Mouse (Mus musculus): ENCODE results near the gene Prrg4. TPM values are rescaled to one million over a fixed set of nuclear protein-coding genes. Genes with fewer than 3 reads are reported as not detected.

Gene Prrg4
- total RNA-seq (2012; rRNA removed), result not detected in 2 replicates
- polyA plus RNA-seq (2012; ENCODE audit: insufficient read depth in 1 of 2, insufficient read length in 2 of 2, low read depth in 1 of 2, low replicate concordance in 2 of 2, missing spikeins in 1 of 2), result not detected

GRCm38 (mm10) chr2:104849276-104849990 lies at the start of gene Prrg4:
Gene Prrg4 (minus strand): TSS chr2:104849876.
- H3K4me1 ChIP-seq (ENCODE audit: control insufficient read depth in 1 of 2, insufficient read depth in 2 of 2, low read length in 2 of 2), result no peaks in the 10 kb centered on the region
- no peak within 1 kb of the TSS for H3K4me3 ChIP-seq (ENCODE audit: control insufficient read depth in 1 of 2, insufficient read depth in 1 of 2, low read depth in 2 of 2, low read length in 2 of 2)
- H3K9ac ChIP-seq (ENCODE audit: control insufficient read depth, low read depth, low read length, poor library complexity, severe bottlenecking), result no peak within 1 kb of the TSS
- no peaks in the 10 kb centered on the region for H3K9me3 ChIP-seq (replicated peaks; ENCODE audit: insufficient read depth, low read length)
- TF ChIP-seq POLR2AphosphoS5 (IDR thresholded peaks at IDR 0.05; ENCODE audit: borderline replicate concordance, low read depth, low read length) (no peak), BHLHE40 (IDR thresholded peaks at IDR 0.05; ENCODE audit: borderline replicate concordance, low read depth, low read length) (no peak), TCF12 (IDR thresholded peaks at IDR 0.05; ENCODE audit: low read depth, low read length) (no peak), USF2 (IDR thresholded peaks at IDR 0.05; ENCODE audit: borderline replicate concordance in 1 of 2, insufficient read depth in 1 of 2, low read depth in 1 of 2, low read length in 2 of 2) (no peak), ZMIZ1 (IDR thresholded peaks at IDR 0.05; ENCODE audit: low read depth, low read length) (no peak), GATA1 (IDR thresholded peaks at IDR 0.05; ENCODE audit: low read depth, low read length) (no peak), GABPA (IDR thresholded peaks at IDR 0.05; ENCODE audit: low read depth, low read length) (no peak), MAX (IDR thresholded peaks at IDR 0.05; ENCODE audit: low read length) (no peak), JUND (IDR thresholded peaks at IDR 0.05; ENCODE audit: low read depth, low read length) (no peak), RCOR1 (IDR thresholded peaks at IDR 0.05; ENCODE audit: low read depth, low read length) (no peak), ZNF384 (IDR thresholded peaks at IDR 0.05; ENCODE audit: low read depth, low read length) (no peak), MYB (IDR thresholded peaks at IDR 0.05; ENCODE audit: low read depth, low read length) (no peak), EP300 (IDR thresholded peaks at IDR 0.05; ENCODE audit: low read depth in 1 of 2, low read length in 2 of 2) (no peak), ZC3H11A (IDR thresholded peaks at IDR 0.05; ENCODE audit: low read depth, low read length) (no peak), SIN3A (IDR thresholded peaks at IDR 0.05; ENCODE audit: low read length) (no peak), POLR2A (IDR thresholded peaks at IDR 0.05; ENCODE audit: control insufficient read depth in 1 of 2, insufficient read depth in 1 of 2, low read depth in 1 of 2, low read length in 2 of 2, poor library complexity in 1 of 2) (no peak), CHD1 (IDR thresholded peaks at IDR 0.05; ENCODE audit: low read depth, low read length) (no peak), ETS1 (IDR thresholded peaks at IDR 0.05; ENCODE audit: low read depth, low read length) (no peak), TAL1 (IDR thresholded peaks at IDR 0.05; ENCODE audit: low read length) (no peak)
- H3K79me2 ChIP-seq (ENCODE audit: control insufficient read depth, insufficient read depth, low read length, poor library complexity), result no peaks in the 10 kb centered on the region
- H3K36me3 ChIP-seq (ENCODE audit: control insufficient read depth in 1 of 2, insufficient read depth in 2 of 2, low read length in 2 of 2), result no peaks in the 10 kb centered on the region
- no peak for DNase-seq (ENCODE audit: low read depth, low spot score)
- no peak within 1 kb of the TSS for H3K27ac ChIP-seq (ENCODE audit: control insufficient read depth, low read depth, low read length)
- peaks cover 7 to 8% of the 10 kb centered on the region in 2 experiments; a peak in 3 of 4 replicates for H3K27me3 ChIP-seq (ENCODE audit: control insufficient read depth in 1 of 2, insufficient read depth in 2 of 2, low read length in 2 of 2)

All from MEL (cell line).